Mouse (Mus musculus): ENCODE results near the gene Rgs3.

Rgs3 gene

DNA sequence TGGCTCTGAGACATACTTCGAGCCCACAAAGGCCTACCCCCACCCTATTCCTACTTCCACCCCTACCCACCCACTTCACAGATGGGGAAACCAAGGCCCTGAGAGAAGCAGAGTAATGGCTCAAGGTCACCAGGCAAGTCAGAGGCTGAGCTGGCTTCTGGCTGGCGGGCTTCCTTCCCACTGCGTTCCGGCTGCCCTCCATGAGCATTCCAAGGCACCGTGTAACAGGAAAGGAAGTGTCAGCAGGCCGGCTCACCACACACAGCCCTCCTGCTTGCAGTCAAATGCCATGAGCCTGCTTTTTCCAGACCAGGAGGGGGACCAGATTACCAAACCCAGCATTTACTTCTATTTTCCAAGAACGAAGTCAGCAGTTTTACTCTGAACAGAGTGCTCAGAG lies 172.4 kb downstream of the Rgs3 start:
- peak; percentile 63 for DNase-seq

DNA sequence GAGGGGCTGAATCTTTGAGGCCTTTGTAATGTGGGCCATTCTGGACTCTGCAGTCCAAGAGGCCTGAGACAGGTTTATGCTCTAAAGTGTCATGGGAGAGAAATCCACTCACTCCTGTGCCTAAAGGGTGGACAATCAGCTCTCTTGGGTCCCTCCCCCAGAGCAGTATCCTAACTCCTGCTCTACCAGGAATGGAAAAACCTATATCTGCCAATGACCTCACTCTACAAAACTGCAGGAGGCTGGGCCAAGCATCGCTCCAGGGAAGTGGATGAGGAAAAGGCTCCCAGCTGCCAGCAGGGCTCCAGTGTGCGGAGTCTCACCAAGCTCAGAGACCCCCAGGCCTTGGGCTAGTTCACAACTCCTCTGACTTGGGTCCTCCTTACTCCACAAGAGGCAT lies 173.2 kb downstream of the Rgs3 start:
- DNase-seq = peak; percentile 64

DNA sequence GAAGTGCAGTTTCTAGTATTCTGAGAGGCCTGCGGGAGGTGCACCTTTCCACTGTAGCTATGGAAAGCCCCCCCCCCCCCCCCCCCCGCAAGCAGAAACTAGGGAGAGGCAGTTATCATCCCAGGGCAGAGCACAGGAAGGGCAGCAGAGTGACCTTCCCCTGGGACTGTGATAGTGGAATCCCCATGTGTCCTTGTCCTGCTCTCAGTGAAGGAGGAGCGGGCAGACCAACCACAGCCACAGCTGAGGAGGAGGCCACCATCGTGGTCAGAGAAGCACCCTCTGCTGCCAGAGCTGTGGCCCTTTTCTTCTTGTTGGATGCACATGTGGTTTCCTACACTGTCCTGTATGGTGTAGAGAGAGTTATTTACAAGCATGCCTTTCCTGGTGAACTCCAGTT lies 174.3 kb downstream of the Rgs3 start:
- DNase-seq = no peak

DNA sequence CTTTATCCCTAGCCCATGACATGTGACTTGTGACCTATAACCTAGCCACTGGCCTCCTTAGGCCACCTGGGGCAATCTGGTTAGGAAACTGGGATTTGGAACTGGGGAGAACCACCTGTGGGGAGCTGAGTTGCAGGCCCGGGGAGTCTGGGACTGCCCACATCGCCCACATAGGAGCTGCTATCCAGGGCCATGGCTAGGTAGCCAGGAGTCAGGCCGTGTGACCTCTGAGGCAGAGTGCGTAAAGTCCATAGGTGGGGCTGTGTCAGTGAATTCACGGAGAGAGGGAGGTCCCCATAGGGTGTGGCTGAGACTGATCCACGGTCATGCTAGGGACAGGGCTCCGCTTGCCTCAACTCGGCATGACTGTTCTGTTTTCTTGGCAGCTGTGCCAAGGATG lies 175.6 kb downstream of the Rgs3 start:
- DNase-seq = no peak

GRCm38 (mm10) chr4:62735878-62736277 lies 176.2 kb downstream of the Rgs3 start:
- DNase-seq = peak; percentile 49

GRCm38 (mm10) chr4:62736421-62736820 lies 176.8 kb downstream of the Rgs3 start:
- peak; percentile 60 for DNase-seq

- peak; percentile 59 for DNase-seq
Measured at GRCm38 (mm10) chr4:62736904-62737303, 177.3 kb downstream of the Rgs3 start.

- DNase-seq = peak; percentile 88
Measured at GRCm38 (mm10) chr4:62737983-62738695, 178.5 kb downstream of the Rgs3 start.

DNA sequence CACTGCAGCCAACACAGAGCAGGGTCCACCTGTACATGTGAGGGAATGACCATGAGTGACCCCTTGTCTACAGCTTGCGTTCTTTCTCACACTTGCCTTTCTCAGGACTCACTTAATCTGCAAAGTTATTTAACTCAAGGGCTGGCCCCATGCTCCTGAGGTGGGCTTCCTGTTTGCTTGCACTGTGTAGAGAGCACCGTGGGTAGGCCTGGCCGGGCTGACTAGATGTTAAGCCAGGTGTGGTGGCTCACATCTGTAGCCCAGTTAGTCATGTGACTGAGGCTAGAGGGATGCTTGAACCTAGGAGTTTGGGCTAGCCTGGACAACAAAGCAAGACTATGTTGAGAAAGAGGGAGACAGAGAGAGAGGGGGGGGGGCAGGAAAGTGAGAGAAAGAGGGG lies 179.3 kb downstream of the Rgs3 start:
- no peak for DNase-seq

- no peak for DNase-seq
Measured at GRCm38 (mm10) chr4:62739591-62739990, 179.9 kb downstream of the Rgs3 start.

DNA sequence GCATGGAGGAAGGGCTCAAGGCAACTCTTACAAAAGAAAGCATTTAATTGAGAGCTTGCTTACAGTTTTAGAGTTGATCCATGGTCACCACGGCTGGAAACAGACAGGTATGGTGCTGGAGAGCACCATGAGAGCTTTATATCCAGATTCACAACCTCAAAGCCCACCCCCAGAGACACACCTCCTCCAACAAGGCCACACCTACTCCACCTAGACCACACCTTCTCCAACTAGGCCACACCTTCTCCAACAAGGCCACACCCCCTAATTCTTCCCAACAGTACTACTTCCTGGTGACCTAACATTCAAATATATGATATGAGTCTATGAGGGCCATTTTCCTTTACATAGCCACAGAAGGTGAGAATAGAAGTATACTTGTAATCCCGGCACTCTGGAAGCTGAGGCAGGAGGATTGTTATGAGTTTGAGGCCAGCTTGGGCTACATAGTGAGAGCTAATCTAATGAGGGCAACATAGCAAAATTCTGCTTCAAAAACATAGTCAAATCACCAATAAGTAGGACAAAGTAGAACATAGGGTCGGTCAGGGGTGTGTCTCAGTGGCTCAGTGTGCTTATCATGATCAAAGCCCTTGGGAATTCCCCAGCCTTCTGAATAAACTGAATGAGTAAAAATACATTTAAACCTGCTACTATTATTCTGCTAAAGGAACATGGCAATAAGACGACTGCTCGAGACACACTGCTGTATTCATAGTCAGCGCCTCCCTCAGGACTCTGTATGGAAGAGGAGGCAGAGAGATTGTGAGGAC lies 180.8 kb downstream of the Rgs3 start:
- no peak for DNase-seq

GRCm38 (mm10) chr4:62741055-62741453 lies 181.4 kb downstream of the Rgs3 start:
- no peak for DNase-seq

DNA sequence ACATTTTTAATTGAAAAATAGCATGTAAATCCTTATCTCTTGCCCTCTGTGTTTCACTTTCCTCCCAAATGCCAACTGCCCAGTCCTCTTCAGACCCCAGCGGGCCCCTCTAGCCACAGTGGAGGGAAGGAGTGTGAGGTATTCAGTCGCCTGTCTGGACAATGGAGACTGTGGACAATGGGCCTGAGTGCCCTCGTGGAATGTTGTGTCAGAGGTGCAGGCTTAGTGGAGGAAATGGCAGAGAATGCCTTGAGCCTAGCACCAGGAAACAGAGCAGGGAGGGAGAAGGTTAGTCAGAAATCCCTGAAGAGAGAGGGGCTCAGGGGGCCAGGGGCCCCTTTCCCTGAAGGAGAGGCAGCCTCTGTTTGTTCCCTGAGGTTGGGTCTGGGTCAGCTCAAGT lies 182.0 kb downstream of the Rgs3 start:
- no peak for DNase-seq

DNA sequence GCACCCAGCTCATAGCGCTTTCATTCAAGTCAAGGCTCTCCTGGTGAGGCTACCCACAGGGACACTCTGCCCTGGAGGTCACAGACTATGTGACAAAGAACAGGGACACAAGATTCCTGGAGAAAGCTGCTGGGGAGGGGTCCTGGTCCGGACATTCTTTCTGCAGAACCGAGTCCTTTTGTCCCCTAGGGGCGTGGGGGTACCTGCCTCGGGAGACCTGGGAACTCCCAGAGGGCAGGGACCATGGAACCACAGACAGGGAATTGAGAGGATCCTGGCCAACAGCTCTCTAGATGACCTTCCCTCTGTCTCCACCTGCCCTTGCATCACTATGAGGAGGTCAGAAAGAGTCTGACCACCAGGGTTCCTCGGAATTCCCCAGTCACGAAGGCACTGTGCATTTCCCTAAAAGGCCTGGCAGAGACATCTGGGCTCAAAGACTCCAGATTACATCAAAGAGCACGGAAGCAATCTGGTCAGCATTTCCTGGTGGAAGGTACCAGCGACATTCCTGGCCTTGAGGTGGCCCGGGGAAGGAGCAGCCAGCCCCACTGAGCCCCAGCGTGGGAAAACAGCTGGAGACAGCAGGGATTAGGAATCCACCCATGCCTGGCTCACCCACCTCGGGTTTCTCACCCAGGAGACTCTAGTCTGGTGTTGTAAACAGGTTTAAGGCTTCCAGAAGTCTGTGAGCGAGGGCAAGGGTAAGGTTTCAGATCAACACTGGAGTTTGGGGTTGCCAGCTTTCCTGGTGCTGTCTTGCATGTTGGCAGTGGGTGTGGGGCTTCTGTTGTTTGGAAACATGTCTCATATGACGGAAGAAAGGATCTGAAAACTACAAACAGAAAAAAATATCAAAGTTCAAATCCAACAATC lies 183.5 kb downstream of the Rgs3 start:
- peak; percentile 36 for DNase-seq

DNA sequence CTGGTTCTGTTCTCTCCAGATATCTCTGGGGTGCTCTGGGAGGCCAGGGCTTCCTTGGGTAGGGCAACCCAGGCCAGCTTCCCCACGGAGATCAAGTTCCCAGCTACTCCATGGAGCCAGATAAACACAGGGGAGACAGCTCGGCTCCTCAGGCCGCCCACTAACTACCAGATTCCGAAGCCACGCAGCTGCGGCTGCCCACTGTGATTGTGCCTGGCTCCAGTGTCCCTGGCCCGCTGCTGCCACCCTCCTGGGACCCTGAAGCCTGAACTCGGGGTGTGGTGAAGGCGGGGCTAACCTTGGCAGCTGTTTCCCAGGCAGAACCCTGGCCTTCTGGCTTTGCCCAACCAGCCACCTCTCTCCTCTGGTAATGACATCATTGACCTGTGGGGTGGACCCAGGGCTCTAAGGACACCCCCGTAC lies 184.9 kb downstream of the Rgs3 start:
- no peak for DNase-seq

DNA sequence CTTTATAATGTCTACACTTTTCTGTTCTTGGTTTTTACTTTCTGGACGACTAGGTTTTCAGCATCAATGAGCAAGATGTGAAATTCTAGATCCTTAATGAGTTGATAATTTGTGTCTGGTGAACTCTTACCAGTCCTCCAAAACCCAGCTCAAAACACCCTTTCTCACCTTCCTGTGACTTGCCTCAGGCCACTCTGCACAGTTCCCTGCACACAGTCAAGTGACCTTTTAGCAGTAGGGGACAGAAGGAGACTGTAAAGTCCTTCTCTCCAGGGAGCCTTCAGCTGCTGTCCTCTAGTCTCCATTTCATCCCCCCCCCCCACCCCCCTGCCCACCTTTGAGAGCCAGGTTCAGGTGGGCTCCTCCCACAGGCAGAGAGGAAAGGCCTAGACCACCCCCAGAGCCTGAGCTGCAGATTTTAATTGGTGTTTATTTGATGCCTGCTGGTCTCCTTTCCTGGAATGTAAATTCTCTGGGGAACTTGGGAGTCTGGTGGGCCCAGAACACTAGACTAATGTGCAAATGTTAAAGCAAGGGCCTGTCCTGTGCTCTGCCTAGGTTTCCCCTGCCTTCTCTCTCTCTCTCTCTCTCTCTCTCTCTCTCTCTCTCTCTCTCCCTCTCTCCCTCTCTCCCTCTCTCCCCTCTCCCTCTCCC lies 185.5 kb downstream of the Rgs3 start:
- no peak for DNase-seq

All from kidney, postnatal 10 days (tissue).